Mouse (Mus musculus) heart, embryonic 13.5 days (tissue): ENCODE data around the gene Disp1. TPM values are rescaled to one million over a fixed set of nuclear protein-coding genes. Genes with fewer than 3 reads are reported as not detected.

Source experiments
- ATAC-seq: fragments of 200-750 bp; cut with Nextera tagmentation; 2 replicates; pipeline ENCODE4 v1.8.0; 2017; ENCODE audit warnings: moderate TSS enrichment; ENCODE audit not compliant: insufficient number of reproducible peaks, low FRiP score, low TSS enrichment; ENCODE audit errors: extremely low read depth
- H3K27ac ChIP-seq: fragments of 300-500 bp; sonication (generic); replicated peaks from 2 replicates; pipeline ENCODE4 v1.5.1; 2015; ENCODE audit warnings: moderate library complexity, mild to moderate bottlenecking, inconsistent platforms
- H3K27me3 ChIP-seq: fragments of 300-500 bp; sonication (generic); replicated peaks from 2 replicates; pipeline ENCODE4 v1.6.1; 2015; ENCODE audit warnings: mild to moderate bottlenecking, inconsistent platforms
- H3K36me3 ChIP-seq: fragments of 300-500 bp; sonication (generic); 2 replicates; pipeline ENCODE4 v1.6.1; 2015; ENCODE audit warnings: mild to moderate bottlenecking, inconsistent platforms
- H3K4me1 ChIP-seq: fragments of 300-500 bp; sonication (generic); 2 replicates; pipeline ENCODE4 v1.6.1; 2015; ENCODE audit warnings: inconsistent platforms
- H3K4me2 ChIP-seq: fragments of 300-500 bp; sonication (generic); 2 replicates; pipeline ENCODE4 v1.6.1; 2015; ENCODE audit warnings: inconsistent platforms, mild to moderate bottlenecking, moderate library complexity
- H3K4me3 ChIP-seq: fragments of 300-500 bp; sonication (generic); 2 replicates; pipeline ENCODE4 v1.5.1; 2015; ENCODE audit warnings: moderate library complexity, mild to moderate bottlenecking, inconsistent platforms
- H3K9ac ChIP-seq: fragments of 300-500 bp; sonication (generic); 2 replicates; pipeline ENCODE4 v1.6.1; 2015; ENCODE audit warnings: inconsistent platforms, mild to moderate bottlenecking, moderate library complexity
- H3K9me3 ChIP-seq: fragments of 300-500 bp; sonication (generic); 2 replicates; pipeline ENCODE4 v1.6.1; 2016; ENCODE audit warnings: inconsistent platforms
- WGBS: fragments of 180-500 bp; shearing (Covaris S2); methylation state at CpG from one replicate; pipeline ENCODE4 v1.1.7; 2015; ENCODE audit warnings: mixed read lengths; 5-methylcytosine and 5-hydroxymethylcytosine counted together
- polyA plus RNA-seq: library from polyadenylated mRNA; unstranded; fragments of >200 nt; fragmentation: Nextera tagmentation; extraction: Ambion mirVana; gene quantifications from 2 replicates; pipeline ENCODE4 v1.2.1, GENCODE M21; 2015

Disp1 gene
- polyA plus RNA-seq, 1 experiment from 2014 or later, result 9.1 TPM

DNA sequence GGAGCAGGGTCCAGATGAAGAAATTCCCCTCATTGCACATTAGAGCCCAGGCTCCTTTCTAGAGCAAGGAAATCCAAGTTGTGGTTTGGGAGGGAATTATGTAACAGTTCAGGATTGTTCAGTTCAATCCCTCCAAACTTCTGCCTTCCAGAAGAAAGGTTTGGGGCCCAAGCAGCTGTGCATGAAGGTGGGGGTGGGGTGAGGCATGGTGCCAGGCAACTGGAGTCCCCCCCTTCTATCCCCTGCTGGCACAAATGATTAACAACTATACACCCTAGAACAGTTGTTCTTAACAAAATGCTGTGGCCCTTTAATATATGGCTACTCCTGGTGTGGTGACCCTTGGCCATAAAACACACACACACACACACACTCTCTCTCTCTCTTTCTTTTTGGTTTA lies 140.2 kb downstream of the Disp1 start:
- Histone ChIP-seq H3K36me3 (peaks cover 8% of the 10 kb centered on the region), H3K4me2 (no peak overlapping the region), H3K4me3 (no peak overlapping the region), H3K27ac (no peak overlapping the region), H3K9me3 (no peaks in the 10 kb centered on the region), H3K4me1 (peaks cover 29% of the 10 kb centered on the region), H3K27me3 (no peaks in the 10 kb centered on the region), H3K9ac (no peak overlapping the region)
- ATAC-seq, result no peak

DNA sequence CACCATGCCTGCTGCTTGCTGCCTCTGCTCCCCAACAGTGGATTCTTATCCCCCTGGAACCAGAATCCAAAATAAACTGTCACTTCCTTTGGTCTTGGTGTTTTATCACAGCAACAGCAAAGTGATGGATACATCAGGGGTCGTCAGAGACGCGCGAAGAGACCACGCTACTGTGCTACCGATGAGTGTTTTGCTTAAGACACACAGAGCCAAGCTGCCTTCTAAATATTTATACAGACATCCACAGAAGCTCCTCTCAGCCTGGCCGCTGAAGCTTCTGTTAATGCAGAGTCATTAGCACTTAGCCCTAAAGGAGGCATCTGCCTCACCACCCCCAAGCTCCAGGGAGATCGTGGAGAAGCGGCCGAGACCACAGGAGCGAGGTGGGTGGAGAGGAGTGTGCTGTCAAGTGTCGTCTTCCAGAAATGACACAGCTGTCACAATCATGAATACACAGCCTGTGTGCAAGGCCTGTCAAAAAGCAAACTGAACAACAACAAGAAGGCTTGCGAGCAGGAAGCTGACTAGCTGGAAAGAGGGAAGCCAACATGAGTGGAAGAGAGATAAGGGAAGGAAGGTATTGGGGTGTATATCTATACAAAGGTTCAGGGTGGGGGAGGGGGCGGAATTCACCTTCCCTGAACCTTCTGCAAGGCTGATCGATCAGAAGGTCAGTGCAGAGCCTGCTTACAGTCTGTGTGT lies 146.1 kb downstream of the Disp1 start:
- H3K27ac ChIP-seq, result 0 out of 2 replicates have a peak overlapping the region, but pooled peaks have one; percentile 4

DNA sequence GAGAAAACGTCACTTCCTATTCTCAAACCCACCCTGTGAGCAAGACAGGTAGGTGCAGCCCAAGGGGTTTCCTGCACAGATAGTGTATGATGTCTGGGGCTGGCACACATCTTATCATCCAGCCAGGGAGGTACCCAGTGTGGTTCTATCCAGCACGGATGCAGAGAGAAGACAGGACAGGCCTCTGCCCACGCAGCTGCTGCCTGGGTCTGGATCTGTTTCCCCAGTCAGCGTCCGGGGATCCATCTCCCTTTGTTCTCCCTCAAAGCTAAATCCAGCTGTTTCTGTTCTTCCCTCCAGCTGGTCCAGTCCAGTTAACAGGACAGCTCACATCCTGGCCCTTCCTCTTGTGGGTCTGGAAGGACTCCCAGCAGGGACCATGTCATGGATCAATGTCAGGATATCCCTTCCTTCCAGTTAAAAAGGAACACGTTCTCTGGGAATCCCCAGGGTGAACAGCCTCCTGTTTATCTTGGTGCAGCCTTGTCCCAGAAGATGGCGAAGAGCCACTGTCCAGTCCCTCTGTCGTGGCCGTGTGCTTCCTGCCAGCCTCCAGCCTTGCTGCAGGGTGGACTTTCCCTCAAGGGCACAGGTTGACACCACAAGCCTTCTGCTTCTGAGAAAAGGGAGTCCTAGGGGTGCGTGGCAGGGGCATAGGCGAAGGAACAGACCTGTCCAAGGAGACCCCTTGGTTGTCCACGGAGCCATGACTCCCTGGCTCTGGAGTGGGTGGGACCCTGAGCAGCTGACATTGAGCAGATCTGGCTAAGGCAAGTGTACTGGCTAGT lies 148.9 kb downstream of the Disp1 start:
- H3K4me2 ChIP-seq, result no peak overlapping the region
- H3K36me3 ChIP-seq, result no peaks in the 10 kb centered on the region
- H3K27me3 ChIP-seq, result 0 out of 2 replicates have a peak, but pooled peaks cover 2% of the 10 kb centered on the region
- peak overlapping the region; percentile 8; the same call in 1 of the 2 replicates for H3K27ac ChIP-seq
- no peak overlapping the region for H3K4me3 ChIP-seq
- WGBS, result 54% methylated on average over 12 of the region's 12 CpGs
- H3K9ac ChIP-seq, result no peak overlapping the region
- ATAC-seq, result no peak; the same call in 1 of the 2 replicates
- peaks cover 25% of the 10 kb centered on the region for H3K4me1 ChIP-seq
- H3K9me3 ChIP-seq, result no peaks in the 10 kb centered on the region

More for the DNA sequence above, 146.1 kb downstream of the Disp1 start:
- Histone ChIP-seq H3K4me1 (peaks cover 26% of the 10 kb centered on the region), H3K9me3 (no peaks in the 10 kb centered on the region), H3K4me3 (no peak overlapping the region), H3K4me2 (peak overlapping the region; percentile 28; the same call in 1 of the 2 replicates), H3K36me3 (no peaks in the 10 kb centered on the region), H3K9ac (peak overlapping the region; percentile 47; the same call in 1 of the 2 replicates), H3K27me3 (0 out of 2 replicates have a peak, but pooled peaks cover 2% of the 10 kb centered on the region)
- no peak for ATAC-seq
- 26% methylated on average over 15 of the region's 15 CpGs for WGBS

DNA sequence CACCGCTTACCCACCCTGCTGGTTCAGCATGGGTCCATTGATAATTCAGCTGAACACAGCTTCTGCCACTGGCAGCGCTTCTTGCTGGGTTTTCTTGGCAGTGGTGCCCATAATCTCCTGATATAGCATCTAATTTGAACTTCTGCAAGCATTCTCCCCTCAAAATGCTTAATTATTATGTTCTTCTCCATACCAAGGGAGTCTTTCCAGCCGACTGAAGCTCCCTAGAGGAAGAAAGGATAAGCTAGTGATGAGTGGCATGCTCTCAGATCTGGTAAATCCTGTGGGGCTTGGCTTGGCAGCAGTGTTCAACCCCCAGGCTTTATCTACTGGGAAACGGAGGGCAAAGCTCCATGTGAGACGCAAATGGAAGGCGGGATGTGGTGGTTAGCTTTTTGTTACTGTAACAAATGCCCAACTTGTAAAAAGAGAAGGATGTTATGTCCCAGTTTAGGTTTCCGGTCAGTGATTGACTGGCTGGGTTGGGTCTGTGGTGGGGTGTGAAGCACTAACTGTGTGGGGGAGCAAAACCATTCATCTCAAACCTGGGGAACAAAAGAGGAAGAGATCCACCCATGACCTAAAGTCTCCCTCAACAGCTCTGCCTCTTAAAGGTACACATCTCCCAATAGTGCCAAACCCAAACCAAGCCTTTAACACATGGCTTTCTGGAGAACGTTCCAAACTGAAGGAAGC lies 151.2 kb downstream of the Disp1 start:
- H3K27ac ChIP-seq, result no peak overlapping the region
- peaks cover 18% of the 10 kb centered on the region for H3K4me1 ChIP-seq
- H3K9me3 ChIP-seq, result no peaks in the 10 kb centered on the region
- H3K4me2 ChIP-seq, result no peak overlapping the region
- H3K36me3 ChIP-seq, result no peaks in the 10 kb centered on the region
- ATAC-seq, result no peak
- no peak overlapping the region for H3K4me3 ChIP-seq
- 0 out of 2 replicates have a peak, but pooled peaks cover 5% of the 10 kb centered on the region for H3K27me3 ChIP-seq
- no peak overlapping the region for H3K9ac ChIP-seq
- WGBS, result 65% methylated on average over 8 of the region's 8 CpGs

DNA sequence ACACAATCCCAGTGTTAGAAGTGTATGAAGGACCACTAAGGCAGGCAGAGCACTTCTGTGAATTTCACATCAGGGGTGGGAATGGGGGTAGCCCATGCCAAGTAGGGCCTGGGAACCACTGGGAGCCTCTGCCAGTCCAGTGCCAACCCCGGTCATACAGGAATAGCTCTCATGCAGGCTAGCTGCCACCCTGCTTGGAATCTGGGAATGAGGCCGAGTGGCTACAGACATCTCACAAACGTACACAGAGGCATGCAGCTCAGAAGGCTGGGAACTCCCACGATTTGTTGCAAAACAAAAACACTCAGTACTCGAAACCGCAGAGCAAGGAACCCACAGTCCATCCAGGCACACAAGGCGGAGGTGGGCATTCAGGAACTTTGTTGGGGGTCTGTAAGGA lies 153.5 kb downstream of the Disp1 start:
- Histone ChIP-seq H3K4me1 (peaks cover 15% of the 10 kb centered on the region), H3K27me3 (0 out of 2 replicates have a peak, but pooled peaks cover 11% of the 10 kb centered on the region), H3K27ac (no peak overlapping the region), H3K9ac (no peak overlapping the region), H3K4me3 (no peak overlapping the region), H3K36me3 (no peaks in the 10 kb centered on the region), H3K9me3 (no peaks in the 10 kb centered on the region), H3K4me2 (no peak overlapping the region)
- 64% methylated on average over 7 of the region's 7 CpGs for WGBS
- no peak for ATAC-seq

DNA sequence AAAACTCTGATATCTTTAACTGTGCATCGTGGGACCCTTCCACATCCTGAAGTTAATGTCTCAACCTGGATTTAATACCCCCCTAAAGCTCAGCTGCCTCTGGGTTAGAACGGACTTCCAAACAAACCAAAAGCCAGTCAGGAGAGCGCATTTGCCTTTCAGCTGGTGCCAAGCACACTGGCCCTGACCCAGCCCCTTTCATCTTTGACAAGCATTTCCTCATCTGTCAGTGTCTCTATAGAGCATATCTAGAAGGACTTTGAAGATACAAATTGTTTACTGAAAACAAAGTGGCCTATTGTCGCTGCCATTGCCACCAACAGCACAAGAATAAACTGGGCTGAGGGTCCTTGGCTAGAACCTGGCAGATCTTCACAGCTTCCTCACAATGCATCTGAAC lies 154.3 kb downstream of the Disp1 start:
- H3K9ac ChIP-seq, result no peak overlapping the region
- no peak overlapping the region for H3K27ac ChIP-seq
- peaks cover 7% of the 10 kb centered on the region for H3K4me1 ChIP-seq
- no peak for ATAC-seq
- WGBS, result 57% methylated on average over 4 of the region's 4 CpGs
- H3K27me3 ChIP-seq, result peaks cover 11% of the 10 kb centered on the region; the same call in 1 of the 2 replicates
- no peak overlapping the region for H3K4me3 ChIP-seq
- H3K36me3 ChIP-seq, result no peaks in the 10 kb centered on the region
- no peaks in the 10 kb centered on the region for H3K9me3 ChIP-seq
- H3K4me2 ChIP-seq, result no peak overlapping the region

DNA sequence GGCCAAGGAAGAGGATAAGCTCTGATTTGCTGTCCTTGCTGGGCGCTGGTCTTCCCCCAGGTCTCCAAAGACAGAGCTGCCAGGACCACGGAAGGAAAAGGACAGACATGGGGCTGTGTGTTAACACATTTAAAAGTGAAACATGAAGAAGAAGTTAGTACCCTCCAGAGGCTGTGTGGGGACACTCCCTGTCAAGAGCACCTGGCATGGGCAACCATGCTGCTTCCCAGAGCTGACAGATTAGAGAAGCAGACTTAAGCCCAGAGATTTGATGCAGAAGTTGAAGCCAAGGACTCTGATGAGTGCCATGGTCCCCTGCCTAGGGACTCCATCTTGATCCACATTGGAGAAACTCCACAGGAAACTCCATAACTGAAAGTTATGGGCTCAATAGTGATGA lies 160.7 kb downstream of the Disp1 start:
- ATAC-seq, result no peak
- no peaks in the 10 kb centered on the region for H3K9me3 ChIP-seq
- peaks cover 13% of the 10 kb centered on the region for H3K27me3 ChIP-seq
- no peak overlapping the region for H3K4me2 ChIP-seq
- no peaks in the 10 kb centered on the region for H3K36me3 ChIP-seq
- no peak overlapping the region for H3K27ac ChIP-seq
- H3K4me1 ChIP-seq, result peaks cover 12% of the 10 kb centered on the region
- no peak overlapping the region for H3K4me3 ChIP-seq
- H3K9ac ChIP-seq, result no peak overlapping the region
- 53% methylated on average over 2 of the region's 2 CpGs for WGBS

DNA sequence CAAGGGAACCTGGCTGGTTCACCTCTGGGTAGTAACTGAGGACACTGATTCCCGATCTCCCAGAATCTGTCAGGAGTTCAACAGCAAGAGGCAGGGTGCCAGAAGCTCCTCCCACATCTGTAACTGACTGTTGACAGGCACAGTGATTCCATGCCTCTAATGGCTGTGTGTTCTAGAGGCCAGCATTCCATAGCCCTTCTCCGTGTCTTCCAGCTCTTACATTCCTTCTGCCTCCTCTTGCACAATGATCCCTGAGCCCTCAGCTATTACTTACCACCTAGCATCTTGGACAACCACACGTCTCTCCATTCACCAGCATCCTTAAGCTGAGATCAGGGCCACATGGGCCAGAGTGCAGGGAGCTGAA lies 165.1 kb downstream of the Disp1 start:
- Histone ChIP-seq H3K4me1 (peaks cover 25% of the 10 kb centered on the region), H3K27me3 (peaks cover 7% of the 10 kb centered on the region), H3K9me3 (peaks cover 2% of the 10 kb centered on the region; the same call in 1 of the 2 replicates), H3K9ac (no peak overlapping the region), H3K4me3 (no peak overlapping the region), H3K27ac (0 out of 2 replicates have a peak overlapping the region, but pooled peaks have one; percentile 16), H3K36me3 (no peaks in the 10 kb centered on the region), H3K4me2 (no peak overlapping the region)
- no peak for ATAC-seq
- WGBS, result 16% methylated on average over 3 of the region's 3 CpGs

DNA sequence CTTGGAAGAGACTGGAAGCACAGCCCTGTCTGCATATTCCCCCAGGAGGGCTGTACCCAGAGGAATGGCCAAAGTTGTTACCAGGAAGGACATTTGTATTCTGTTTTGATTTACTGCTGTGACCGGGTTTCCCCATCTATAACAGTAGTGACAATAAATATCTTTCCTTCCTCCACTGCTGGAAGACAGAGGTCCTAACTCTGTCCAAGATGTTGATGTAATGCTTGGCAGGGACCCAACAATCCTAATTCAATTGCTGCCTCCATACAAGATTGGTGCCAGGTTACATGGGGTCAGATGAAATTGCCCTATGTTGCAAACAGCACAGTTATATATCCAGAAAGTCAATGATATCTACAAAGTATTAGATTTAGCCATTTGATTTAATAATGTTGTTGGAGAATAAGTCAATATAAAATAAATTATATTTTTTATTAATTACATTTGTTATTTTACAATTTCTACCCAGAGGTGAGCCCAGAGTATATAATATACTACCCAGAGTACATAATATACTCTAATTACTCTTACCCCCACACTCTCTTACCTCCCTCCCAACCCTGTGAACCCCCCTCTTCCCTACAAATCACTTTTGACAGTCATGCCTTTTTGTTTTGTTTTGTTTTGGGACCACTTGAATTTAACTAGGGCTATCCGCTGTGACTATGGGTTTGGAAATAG lies 165.6 kb downstream of the Disp1 start:
- no peak for ATAC-seq
- Histone ChIP-seq H3K27me3 (peaks cover 7% of the 10 kb centered on the region; the same call in 1 of the 2 replicates), H3K36me3 (no peaks in the 10 kb centered on the region), H3K4me3 (no peak overlapping the region), H3K4me1 (peaks cover 25% of the 10 kb centered on the region), H3K9ac (no peak overlapping the region), H3K27ac (0 out of 2 replicates have a peak overlapping the region, but pooled peaks have one; percentile 16), H3K9me3 (peaks cover 3% of the 10 kb centered on the region; the same call in 1 of the 2 replicates), H3K4me2 (no peak overlapping the region)
- 46% methylated on average over 2 of the region's 2 CpGs for WGBS

DNA sequence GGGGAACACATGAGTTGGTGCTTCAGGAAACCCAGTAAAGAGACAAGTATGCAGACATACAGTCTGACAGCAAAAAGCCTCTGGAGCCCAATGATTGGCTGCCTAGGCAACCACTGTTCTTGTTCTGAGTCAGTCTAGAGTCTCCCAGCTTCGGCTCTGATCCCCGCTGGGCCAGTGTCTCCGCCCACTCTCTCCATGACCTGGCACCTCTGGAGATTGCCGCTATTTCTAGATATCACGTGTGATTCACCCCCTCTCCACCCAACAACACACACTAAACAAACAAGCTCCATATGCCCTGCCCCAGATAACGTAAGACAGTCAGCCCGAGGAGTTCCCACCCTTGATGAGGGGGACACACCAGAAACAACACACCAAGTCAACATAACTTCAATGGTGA lies 168.7 kb downstream of the Disp1 start:
- Histone ChIP-seq H3K4me3 (no peak overlapping the region), H3K9me3 (peaks cover 3% of the 10 kb centered on the region; the same call in 1 of the 2 replicates), H3K4me2 (no peak overlapping the region), H3K4me1 (peaks cover 36% of the 10 kb centered on the region), H3K27ac (no peak overlapping the region), H3K27me3 (no peaks in the 10 kb centered on the region), H3K9ac (no peak overlapping the region), H3K36me3 (no peaks in the 10 kb centered on the region)
- no peak for ATAC-seq
- WGBS, result 57% methylated on average over 7 of the region's 7 CpGs
